Mouse (Mus musculus): ENCODE data around the gene Gpr162. TPM values are rescaled to one million over a fixed set of nuclear protein-coding genes. Genes with fewer than 3 reads are reported as not detected.

The Gpr162 gene
- total and polyA plus RNA-seq, 3 experiments, result 0.48 to 2.0 (median 1.7) TPM

GRCm38 (mm10) chr6:124835531-124835930, 28.3 kb downstream of the Gpr162 start:
- H3K27me3 ChIP-seq (replicated peaks), result no peaks in the 10 kb centered on the region
- H3K4me1 ChIP-seq (ENCODE audit: control insufficient read depth in 1 of 2, insufficient read depth in 2 of 2), result peaks cover 11 to 75% of the 10 kb centered on the region in 2 experiments
- TF ChIP-seq POLR2A (IDR thresholded peaks at IDR 0.05; ENCODE audit: low read depth, low read length) (0 out of 2 replicates have a peak, but pooled peaks have one; percentile 13), HCFC1 (IDR thresholded peaks at IDR 0.05; ENCODE audit: low read depth, low read length) (no peak), SMC3 (IDR thresholded peaks at IDR 0.05; ENCODE audit: low read depth, low read length) (no peak)
- H3K79me2 ChIP-seq (replicated peaks; ENCODE audit: control insufficient read depth, extremely low read depth, insufficient read depth, poor library complexity, severe bottlenecking), result peaks cover 4% of the 10 kb centered on the region
- in situ Hi-C loops (cut with MboI; ENCODE audit: low pct_ligation_motif_present, low pct_unique_long_range_greater_than_20kb, low sequenced_read_pairs), result no loop called here
- H3K36me3 ChIP-seq (replicated peaks in 1 of 2; ENCODE audit: control insufficient read depth in 1 of 2, insufficient read depth in 1 of 2, low read length in 1 of 2), result peaks cover 33 to 70% of the 10 kb centered on the region in 2 experiments
- H3K9ac ChIP-seq (ENCODE audit: insufficient read depth, low read depth), result no peak overlapping the region
- dilution Hi-C loops (cut with MboI; ENCODE audit: extremely low pct_ligation_motif_present, extremely low pct_unique_long_range_greater_than_20kb, low sequenced_read_pairs), result no loop called here
- H3K4me3 ChIP-seq (replicated peaks in 1 of 3; ENCODE audit: low read depth in 2 of 3, low read length in 2 of 3, poor library complexity in 1 of 3), result no peak overlapping the region
- H3K9me3 ChIP-seq (replicated peaks; ENCODE audit: low read length), result no peaks in the 10 kb centered on the region
- no peak for DNase-seq (ENCODE audit: extremely low read depth)
- no peak overlapping the region for H3K4me2 ChIP-seq (ENCODE audit: insufficient read depth, low read depth, poor library complexity, severe bottlenecking)
- H3K27ac ChIP-seq (ENCODE audit: insufficient read depth, low read depth), result no peak overlapping the region

- Histone ChIP-seq H3K9ac (ENCODE audit: insufficient read depth, low read depth) (no peak overlapping the region), H3K9me3 (replicated peaks; ENCODE audit: low read length) (no peaks in the 10 kb centered on the region), H3K79me2 (replicated peaks; ENCODE audit: control insufficient read depth, extremely low read depth, insufficient read depth, poor library complexity, severe bottlenecking) (peaks cover 8% of the 10 kb centered on the region), H3K27ac (ENCODE audit: insufficient read depth, low read depth) (no peak overlapping the region), H3K4me2 (ENCODE audit: insufficient read depth, low read depth, poor library complexity, severe bottlenecking) (no peak overlapping the region), H3K27me3 (replicated peaks) (no peaks in the 10 kb centered on the region), H3K4me3 (replicated peaks in 1 of 3; ENCODE audit: low read depth in 2 of 3, low read length in 2 of 3, poor library complexity in 1 of 3) (no peak overlapping the region), H3K36me3 (replicated peaks in 1 of 2; ENCODE audit: control insufficient read depth in 1 of 2, insufficient read depth in 1 of 2, low read length in 1 of 2) (peaks cover 33 to 70% of the 10 kb centered on the region in 2 experiments), H3K4me1 (ENCODE audit: control insufficient read depth in 1 of 2, insufficient read depth in 2 of 2) (peaks cover 3 to 66% of the 10 kb centered on the region in 2 experiments)
- in situ Hi-C loops (cut with MboI; ENCODE audit: low pct_ligation_motif_present, low pct_unique_long_range_greater_than_20kb, low sequenced_read_pairs) (no loop called here), dilution Hi-C loops (cut with MboI; ENCODE audit: extremely low pct_ligation_motif_present, extremely low pct_unique_long_range_greater_than_20kb, low sequenced_read_pairs) (no loop called here)
- TF ChIP-seq EP300 (IDR thresholded peaks at IDR 0.05; ENCODE audit: low read length) (no peak), POLR2A (IDR thresholded peaks at IDR 0.05; ENCODE audit: low read depth, low read length) (0 out of 2 replicates have a peak, but pooled peaks have one; percentile 2)
- DNase-seq (ENCODE audit: extremely low read depth), result no peak
Measured at GRCm38 (mm10) chr6:124834512-124835081, 29.2 kb downstream of the Gpr162 start.

- DNase-seq (ENCODE audit: extremely low read depth), result no peak
- Histone ChIP-seq H3K36me3 (replicated peaks in 1 of 2; ENCODE audit: control insufficient read depth in 1 of 2, insufficient read depth in 1 of 2, low read length in 1 of 2) (peaks cover 36 to 65% of the 10 kb centered on the region in 2 experiments), H3K79me2 (replicated peaks; ENCODE audit: control insufficient read depth, extremely low read depth, insufficient read depth, poor library complexity, severe bottlenecking) (peaks cover 25% of the 10 kb centered on the region), H3K4me3 (replicated peaks in 1 of 3; ENCODE audit: low read depth in 2 of 3, low read length in 2 of 3, poor library complexity in 1 of 3) (no peak overlapping the region), H3K4me2 (ENCODE audit: insufficient read depth, low read depth, poor library complexity, severe bottlenecking) (no peak overlapping the region), H3K27me3 (replicated peaks) (no peaks in the 10 kb centered on the region), H3K9ac (ENCODE audit: insufficient read depth, low read depth) (no peak overlapping the region), H3K9me3 (replicated peaks; ENCODE audit: low read length) (no peaks in the 10 kb centered on the region), H3K27ac (ENCODE audit: insufficient read depth, low read depth) (no peak overlapping the region), H3K4me1 (ENCODE audit: control insufficient read depth in 1 of 2, insufficient read depth in 2 of 2) (peaks cover 3 to 58% of the 10 kb centered on the region in 2 experiments)
- dilution Hi-C loops (cut with MboI; ENCODE audit: extremely low pct_ligation_motif_present, extremely low pct_unique_long_range_greater_than_20kb, low sequenced_read_pairs) (no loop called here), in situ Hi-C loops (cut with MboI; ENCODE audit: low pct_ligation_motif_present, low pct_unique_long_range_greater_than_20kb, low sequenced_read_pairs) (no loop called here)
- TF ChIP-seq SMC3 (IDR thresholded peaks at IDR 0.05; ENCODE audit: low read depth, low read length) (no peak), KAT2A (IDR thresholded peaks at IDR 0.05; ENCODE audit: insufficient replicate concordance, low read length) (no peak), BHLHE40 (IDR thresholded peaks at IDR 0.05; ENCODE audit: low read depth, low read length) (no peak), GABPA (IDR thresholded peaks at IDR 0.05; ENCODE audit: insufficient replicate concordance, low read depth, low read length) (no peak), ZKSCAN1 (IDR thresholded peaks at IDR 0.05; ENCODE audit: borderline replicate concordance, low read depth, low read length) (no peak), SIN3A (IDR thresholded peaks at IDR 0.05; ENCODE audit: low read length) (no peak), PAX5 (IDR thresholded peaks at IDR 0.05; ENCODE audit: low read length) (no peak), ZC3H11A (IDR thresholded peaks at IDR 0.05; ENCODE audit: low read depth, low read length) (no peak), HCFC1 (IDR thresholded peaks at IDR 0.05; ENCODE audit: low read depth, low read length) (no peak), TCF12 (IDR thresholded peaks at IDR 0.05; ENCODE audit: low read depth, low read length) (no peak), JUN (IDR thresholded peaks at IDR 0.05; ENCODE audit: insufficient read depth, low read depth, low read length) (no peak), MEF2A (IDR thresholded peaks at IDR 0.05; ENCODE audit: borderline replicate concordance, low read depth, low read length) (no peak), USF1 (IDR thresholded peaks at IDR 0.05; ENCODE audit: low read depth, low read length) (no peak), MAFK (IDR thresholded peaks at IDR 0.05; ENCODE audit: insufficient replicate concordance, low read length) (no peak), ZMIZ1 (IDR thresholded peaks at IDR 0.05; ENCODE audit: low read depth, low read length) (no peak), ZNF384 (IDR thresholded peaks at IDR 0.05; ENCODE audit: low read depth, low read length) (no peak), UBTF (IDR thresholded peaks at IDR 0.05; ENCODE audit: low read depth, low read length) (no peak), NRF1 (IDR thresholded peaks at IDR 0.05; ENCODE audit: low read depth, low read length) (no peak), MXI1 (IDR thresholded peaks at IDR 0.05; ENCODE audit: low read depth, low read length) (no peak)
Measured at GRCm38 (mm10) chr6:124831649-124832048, 32.1 kb downstream of the Gpr162 start.
